In genomic region chr1:154725356-154726320, GRCm38 (mm10) we compare ENCODE assay signal across 8 mouse cellular contexts.
A peak's percentile ranks its signal among the peaks of the same experiment; 100 is the strongest.
DNase-seq lines count a peak whose midpoint lies in the region; ATAC-seq and TF ChIP-seq lines count a peak whose summit lies in the region.

No protein-coding gene starts in this region.

- TF ChIP-seq POLR2A in cerebellum, adult 2 months (IDR thresholded peaks at IDR 0.05; ENCODE audit: borderline replicate concordance, insufficient read depth, low read length): no peak

- no peak overlapping the region for H3K9ac ChIP-seq in lung, embryonic 14.5 days
- peak overlapping the region; percentile 31; the same call in 1 of the 2 replicates for H3K9ac ChIP-seq in limb, embryonic 13.5 days
- H3K9ac ChIP-seq in stomach, embryonic 15.5 days: no peak overlapping the region

- H3K4me3 ChIP-seq in cerebellum, adult 2 months (replicated peaks; ENCODE audit: insufficient read depth, low read depth, low read length): peak overlapping the region; percentile 81
- peak overlapping the region; percentile 27; the same call in 1 of the 2 replicates for H3K4me3 ChIP-seq in lung, embryonic 14.5 days (ENCODE audit: low read depth, low read length)
- peak overlapping the region; percentile 46 for H3K4me3 ChIP-seq in limb, embryonic 13.5 days
- peak overlapping the region; percentile 27 for H3K4me3 ChIP-seq in stomach, embryonic 15.5 days (replicated peaks)

- H3K4me2 ChIP-seq in lung, embryonic 14.5 days: peak overlapping the region; percentile 59
- H3K4me2 ChIP-seq in limb, embryonic 13.5 days (replicated peaks): peak overlapping the region; percentile 75
- H3K4me2 ChIP-seq in stomach, embryonic 15.5 days: peak overlapping the region; percentile 54

- H3K27me3 ChIP-seq in cerebellum, adult 2 months (ENCODE audit: control insufficient read depth, insufficient read depth, low read length): no peaks in the 10 kb centered on the region
- H3K27me3 ChIP-seq in lung, embryonic 14.5 days (ENCODE audit: insufficient read depth, low read length): peaks cover 67% of the 10 kb centered on the region
- peaks cover 91% of the 10 kb centered on the region for H3K27me3 ChIP-seq in limb, embryonic 13.5 days
- peaks cover 61% of the 10 kb centered on the region for H3K27me3 ChIP-seq in stomach, embryonic 15.5 days (replicated peaks)

- peaks cover 11% of the 10 kb centered on the region; the same call in 1 of the 2 replicates for H3K4me1 ChIP-seq in cerebellum, adult 2 months (ENCODE audit: control insufficient read depth, insufficient read depth, low read length)
- H3K4me1 ChIP-seq in lung, embryonic 14.5 days (ENCODE audit: insufficient read depth): no peaks in the 10 kb centered on the region
- peaks cover 25% of the 10 kb centered on the region for H3K4me1 ChIP-seq in limb, embryonic 13.5 days
- 0 out of 2 replicates have a peak, but pooled peaks cover 3% of the 10 kb centered on the region for H3K4me1 ChIP-seq in stomach, embryonic 15.5 days

- DNase-seq in cerebellum, adult 2 months: no peak
- no peak for DNase-seq in cerebellum, postnatal 36 days
- DNase-seq in lung, embryonic 14.5 days: no peak
- no peak for DNase-seq in lung, postnatal 14 days
- no peak for DNase-seq in yolk sac, embryonic 10.5 days (ENCODE audit: low spot score)
- no peak for DNase-seq in left cerebral cortex, adult 9 months (ENCODE audit: low spot score in 2 of 2)

- H3K9me3 ChIP-seq in lung, embryonic 14.5 days (ENCODE audit: low read depth, low read length): no peaks in the 10 kb centered on the region
- H3K9me3 ChIP-seq in limb, embryonic 13.5 days: no peaks in the 10 kb centered on the region
- H3K9me3 ChIP-seq in stomach, embryonic 15.5 days: no peaks in the 10 kb centered on the region

- H3K36me3 ChIP-seq in lung, embryonic 14.5 days (ENCODE audit: insufficient read depth): no peaks in the 10 kb centered on the region
- no peaks in the 10 kb centered on the region for H3K36me3 ChIP-seq in limb, embryonic 13.5 days
- H3K36me3 ChIP-seq in stomach, embryonic 15.5 days: no peaks in the 10 kb centered on the region

- no peak for TF ChIP-seq CTCF in cerebellum, adult 2 months (IDR thresholded peaks at IDR 0.05; ENCODE audit: borderline replicate concordance, insufficient read depth, low read depth, low read length)
- TF ChIP-seq CTCF in lung, embryonic 14.5 days (IDR thresholded peaks at IDR 0.05; ENCODE audit: low read depth): no peak

- 49% methylated on average over 35 of the region's 35 CpGs for WGBS in cerebellum, adult 2 months
- 30% methylated on average over 35 of the region's 35 CpGs for WGBS in lung, embryonic 14.5 days
- WGBS in limb, embryonic 13.5 days: 28% methylated on average over 35 of the region's 35 CpGs
- WGBS in stomach, embryonic 15.5 days: 27% methylated on average over 35 of the region's 35 CpGs

- no peak overlapping the region for H3K27ac ChIP-seq in cerebellum, adult 2 months (ENCODE audit: insufficient read depth, low read length)
- H3K27ac ChIP-seq in lung, embryonic 14.5 days (ENCODE audit: low read depth): no peak overlapping the region
- H3K27ac ChIP-seq in limb, embryonic 13.5 days: no peak overlapping the region
- no peak overlapping the region for H3K27ac ChIP-seq in stomach, embryonic 15.5 days

- no peak for ATAC-seq in lung, embryonic 14.5 days (ENCODE audit: insufficient read depth)
- no peak for ATAC-seq in limb, embryonic 13.5 days (ENCODE audit: low FRiP score, low read depth)
- no peak for ATAC-seq in stomach, embryonic 15.5 days (ENCODE audit: insufficient read depth, low FRiP score, low read depth)

Comparison
In these comparisons a context has a peak if more than half of its experiments do, and no peak if none do; other contexts are left out.
1. H3K4me3 ChIP-seq: peak in every context shown above with its lines; median percentile 81 in cerebellum, adult 2 months; 46 in limb, embryonic 13.5 days; 27 in lung, embryonic 14.5 days; 27 in stomach, embryonic 15.5 days.